ENCODE assay signal across 19 mouse cellular contexts in the genomic region with DNA sequence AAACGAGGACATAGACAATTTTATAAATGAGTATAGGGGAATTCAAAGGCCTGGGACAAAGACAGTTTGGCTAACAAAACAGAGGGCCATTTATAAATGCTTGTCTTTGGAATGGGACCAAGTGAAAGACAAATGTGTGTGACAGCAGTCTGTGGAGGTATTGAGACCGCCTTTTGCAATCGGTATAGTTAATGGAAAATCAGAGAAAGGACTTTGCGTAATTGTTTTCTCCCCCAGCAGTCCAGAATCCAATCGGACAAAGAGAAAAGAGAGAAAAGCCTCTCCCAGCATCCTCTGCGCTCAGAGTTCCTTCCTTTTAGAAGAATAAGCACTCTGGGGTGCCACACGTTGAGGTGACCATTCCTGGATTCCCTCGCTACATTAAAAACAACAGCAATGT. TPM values are rescaled to one million over a fixed set of nuclear protein-coding genes. Genes with fewer than 3 reads are reported as not detected.
DNase-seq lines count a peak whose midpoint lies in the region; ATAC-seq lines count a peak whose summit lies in the region.
"Had no signal": no experiment of that assay in that cellular context is flagged by ENCODE, and none has a peak within 500 bp of the region (broad histone marks: within the 10 kb centered on the region; RNA-seq: fewer than 3 reads in every experiment).

No protein-coding gene starts in this region.

- 19% methylated on average over 8 of the region's 8 CpGs for WGBS in forebrain, embryonic 13.5 days
- WGBS in forebrain, embryonic 11.5 days: 44% methylated on average over 8 of the region's 8 CpGs
- WGBS in kidney, embryonic 16.5 days: 80% methylated on average over 8 of the region's 8 CpGs
- WGBS in lung, embryonic 16.5 days: 55% methylated on average over 8 of the region's 8 CpGs
- WGBS in liver, embryonic 16.5 days (ENCODE audit: insufficient replicate concordance): 62% methylated on average over 8 of the region's 8 CpGs

- no peak overlapping the region for H3K4me2 ChIP-seq in forebrain, embryonic 13.5 days
- H3K4me2 ChIP-seq in forebrain, embryonic 11.5 days (ENCODE audit: low read depth, low read length, severe bottlenecking): no peak overlapping the region
- no peak overlapping the region for H3K4me2 ChIP-seq in kidney, embryonic 16.5 days (replicated peaks; ENCODE audit: low read depth, low read length)
- H3K4me2 ChIP-seq in lung, embryonic 16.5 days (ENCODE audit: low read depth, low read length): no peak overlapping the region
- H3K4me2 ChIP-seq in liver, embryonic 16.5 days (ENCODE audit: low read depth, low read length): no peak overlapping the region
- H3K4me2 ChIP-seq: embryonic facial prominence, embryonic 15.5 days had no signal

- no peaks in the 10 kb centered on the region for H3K9me3 ChIP-seq in forebrain, embryonic 13.5 days (replicated peaks)
- H3K9me3 ChIP-seq in forebrain, embryonic 11.5 days (ENCODE audit: control insufficient read depth, low read length): no peaks in the 10 kb centered on the region
- H3K9me3 ChIP-seq in kidney, embryonic 16.5 days (ENCODE audit: low read length): no peaks in the 10 kb centered on the region
- H3K9me3 ChIP-seq in lung, embryonic 16.5 days (ENCODE audit: control insufficient read depth, low read length): no peaks in the 10 kb centered on the region
- H3K9me3 ChIP-seq in liver, embryonic 16.5 days (replicated peaks; ENCODE audit: control insufficient read depth, low read length): no peaks in the 10 kb centered on the region
- H3K9me3 ChIP-seq: embryonic facial prominence, embryonic 15.5 days; heart, embryonic 10.5 days had no signal

- H3K27ac ChIP-seq in forebrain, embryonic 13.5 days: peak overlapping the region; percentile 65
- no peak overlapping the region for H3K27ac ChIP-seq in forebrain, embryonic 11.5 days (ENCODE audit: low read depth, low read length)
- H3K27ac ChIP-seq in kidney, embryonic 16.5 days (ENCODE audit: low read length): peak overlapping the region; percentile 67
- H3K27ac ChIP-seq in lung, embryonic 16.5 days (ENCODE audit: low read length): peak overlapping the region; percentile 43; the same call in 1 of the 2 replicates
- peak overlapping the region; percentile 58 for H3K27ac ChIP-seq in liver, embryonic 16.5 days (ENCODE audit: low read length)
- H3K27ac ChIP-seq: embryonic facial prominence, embryonic 15.5 days; stomach, postnatal 0 days had no signal

- no peaks in the 10 kb centered on the region for H3K36me3 ChIP-seq in forebrain, embryonic 13.5 days (ENCODE audit: poor library complexity, severe bottlenecking)
- no peaks in the 10 kb centered on the region for H3K36me3 ChIP-seq in forebrain, embryonic 11.5 days (ENCODE audit: control insufficient read depth, insufficient read depth, low read length)
- no peaks in the 10 kb centered on the region for H3K36me3 ChIP-seq in kidney, embryonic 16.5 days (ENCODE audit: insufficient read depth, low read length)
- H3K36me3 ChIP-seq in lung, embryonic 16.5 days (ENCODE audit: control insufficient read depth, insufficient read depth, low read length): no peaks in the 10 kb centered on the region
- no peaks in the 10 kb centered on the region for H3K36me3 ChIP-seq in liver, embryonic 16.5 days (ENCODE audit: control insufficient read depth, insufficient read depth)
- H3K36me3 ChIP-seq: embryonic facial prominence, embryonic 15.5 days; heart, embryonic 10.5 days had no signal

- DNase-seq in forebrain, embryonic 11.5 days (ENCODE audit: low spot score): no peak
- no peak for DNase-seq in kidney, postnatal 4 days
- DNase-seq in lung, postnatal 14 days: no peak
- no peak for DNase-seq in layer of hippocampus, adult 9-11 months
- DNase-seq: adrenal gland, postnatal 25 days; cerebellum, adult 11-12 months; cerebellum, postnatal 14 days; kidney, adult 2 months; kidney, postnatal 25 days; lung, postnatal 36 days; right cerebral cortex, postnatal 4 days had no signal

- no peak overlapping the region for H3K4me3 ChIP-seq in forebrain, embryonic 13.5 days
- H3K4me3 ChIP-seq in forebrain, embryonic 11.5 days (ENCODE audit: low read depth, low read length): no peak overlapping the region
- no peak overlapping the region for H3K4me3 ChIP-seq in kidney, embryonic 16.5 days (ENCODE audit: low read length)
- H3K4me3 ChIP-seq in lung, embryonic 16.5 days (ENCODE audit: low read length): no peak overlapping the region
- no peak overlapping the region for H3K4me3 ChIP-seq in liver, embryonic 16.5 days (ENCODE audit: low read depth, low read length)
- H3K4me3 ChIP-seq: embryonic facial prominence, embryonic 15.5 days; heart, embryonic 10.5 days had no signal

- peaks cover 11% of the 10 kb centered on the region for H3K4me1 ChIP-seq in forebrain, embryonic 13.5 days
- 0 out of 2 replicates have a peak, but pooled peaks cover 2% of the 10 kb centered on the region for H3K4me1 ChIP-seq in forebrain, embryonic 11.5 days (replicated peaks; ENCODE audit: control insufficient read depth, insufficient read depth, low read length)
- H3K4me1 ChIP-seq in kidney, embryonic 16.5 days (ENCODE audit: insufficient read depth, low read length): peaks cover 6% of the 10 kb centered on the region
- H3K4me1 ChIP-seq in lung, embryonic 16.5 days (replicated peaks; ENCODE audit: control insufficient read depth, insufficient read depth, low read length): peaks cover 23% of the 10 kb centered on the region
- peaks cover 6% of the 10 kb centered on the region for H3K4me1 ChIP-seq in liver, embryonic 16.5 days (ENCODE audit: control insufficient read depth, low read depth, low read length)

- no peaks in the 10 kb centered on the region for H3K27me3 ChIP-seq in forebrain, embryonic 13.5 days
- H3K27me3 ChIP-seq in forebrain, embryonic 11.5 days (ENCODE audit: control insufficient read depth, insufficient read depth, low read length): no peaks in the 10 kb centered on the region
- no peaks in the 10 kb centered on the region for H3K27me3 ChIP-seq in kidney, embryonic 16.5 days (ENCODE audit: insufficient read depth, low read length)
- H3K27me3 ChIP-seq in lung, embryonic 16.5 days (ENCODE audit: control insufficient read depth, insufficient read depth, low read depth, low read length): no peaks in the 10 kb centered on the region
- no peaks in the 10 kb centered on the region for H3K27me3 ChIP-seq in liver, embryonic 16.5 days (ENCODE audit: control insufficient read depth, insufficient read depth, low read depth, low read length)
- H3K27me3 ChIP-seq: CH12.LX; embryonic facial prominence, embryonic 15.5 days had no signal

- no peak for ATAC-seq in forebrain, embryonic 13.5 days
- no peak for ATAC-seq in forebrain, embryonic 11.5 days (replicated peaks; ENCODE audit: low FRiP score)
- ATAC-seq in kidney, embryonic 16.5 days (ENCODE audit: low FRiP score, low TSS enrichment): no peak
- ATAC-seq in lung, embryonic 16.5 days (ENCODE audit: low read depth): no peak
- peak; percentile 57 for ATAC-seq in liver, embryonic 16.5 days (ENCODE audit: low read depth)

- no peak overlapping the region for H3K9ac ChIP-seq in forebrain, embryonic 13.5 days
- H3K9ac ChIP-seq in forebrain, embryonic 11.5 days (ENCODE audit: low read length): no peak overlapping the region
- H3K9ac ChIP-seq in kidney, embryonic 16.5 days (replicated peaks; ENCODE audit: low read length): no peak overlapping the region
- no peak overlapping the region for H3K9ac ChIP-seq in lung, embryonic 16.5 days (ENCODE audit: low read length)
- H3K9ac ChIP-seq in liver, embryonic 16.5 days (ENCODE audit: low read depth, low read length): no peak overlapping the region
- H3K9ac ChIP-seq: embryonic facial prominence, embryonic 15.5 days had no signal

RNA-seq across cellular contexts. Expression of gene Zfp36l1, which starts 32.6 kb away (rescaled TPM):
- polyA plus RNA-seq in forebrain, embryonic 13.5 days (2015; fragmentation: Nextera tagmentation; extraction: Ambion mirVana): 52.6 and 60.2 TPM in 2 replicates
- 164 and 173 TPM in 2 replicates for polyA plus RNA-seq in forebrain, embryonic 11.5 days (2014; fragmentation: Nextera tagmentation; extraction: Ambion mirVana)
- 130 and 153 TPM in 2 replicates for polyA plus RNA-seq in kidney, embryonic 16.5 days (2015; fragmentation: Nextera tagmentation; extraction: Ambion mirVana)
- polyA plus RNA-seq in lung, embryonic 16.5 days (2015; fragmentation: Nextera tagmentation; extraction: Ambion mirVana): 131 and 152 TPM in 2 replicates
- polyA plus RNA-seq in liver, embryonic 16.5 days (2015; fragmentation: Nextera tagmentation; extraction: Ambion mirVana): 22.2 and 30.4 TPM in 2 replicates
